Mouse (Mus musculus): ENCODE measurements around the gene Nup205. TPM values are rescaled to one million over a fixed set of nuclear protein-coding genes. Genes with fewer than 3 reads are reported as not detected.

Nup205 gene
- polyA plus RNA-seq, 1 experiment from 2014 or later, result 34.6 TPM

GRCm38 (mm10) chr6:35255017-35255416 is 77.8 kb downstream of the Nup205 start:
- Histone ChIP-seq H3K4me3 (replicated peaks; ENCODE audit: low read length) (no peak overlapping the region), H3K4me2 (ENCODE audit: low read length) (peak overlapping the region; percentile 12; the same call in 1 of the 2 replicates), H3K36me3 (ENCODE audit: control insufficient read depth, insufficient read depth) (no peaks in the 10 kb centered on the region), H3K27me3 (replicated peaks; ENCODE audit: control insufficient read depth, insufficient read depth, low read length) (no peaks in the 10 kb centered on the region), H3K9me3 (ENCODE audit: control insufficient read depth, low read length) (no peaks in the 10 kb centered on the region), H3K4me1 (replicated peaks; ENCODE audit: control insufficient read depth, insufficient read depth, low read length) (peaks cover 23% of the 10 kb centered on the region), H3K27ac (ENCODE audit: low read length) (no peak overlapping the region), H3K9ac (replicated peaks; ENCODE audit: low read depth, low read length) (no peak overlapping the region)
- 75% methylated on average over 12 of the region's 12 CpGs for WGBS
- ATAC-seq, result no peak

- Histone ChIP-seq H3K27ac (ENCODE audit: low read length) (no peak overlapping the region), H3K4me3 (replicated peaks; ENCODE audit: low read length) (no peak overlapping the region), H3K36me3 (ENCODE audit: control insufficient read depth, insufficient read depth) (no peaks in the 10 kb centered on the region), H3K4me1 (replicated peaks; ENCODE audit: control insufficient read depth, insufficient read depth, low read length) (peaks cover 23% of the 10 kb centered on the region), H3K27me3 (replicated peaks; ENCODE audit: control insufficient read depth, insufficient read depth, low read length) (no peaks in the 10 kb centered on the region), H3K9ac (replicated peaks; ENCODE audit: low read depth, low read length) (no peak overlapping the region), H3K9me3 (ENCODE audit: control insufficient read depth, low read length) (no peaks in the 10 kb centered on the region), H3K4me2 (ENCODE audit: low read length) (no peak overlapping the region)
- WGBS, result 85% methylated on average over 7 of the region's 7 CpGs
- ATAC-seq, result no peak
Measured at GRCm38 (mm10) chr6:35256691-35257090, 79.5 kb downstream of the Nup205 start.

- Histone ChIP-seq H3K9me3 (ENCODE audit: control insufficient read depth, low read length) (no peaks in the 10 kb centered on the region), H3K4me3 (replicated peaks; ENCODE audit: low read length) (no peak overlapping the region), H3K27me3 (replicated peaks; ENCODE audit: control insufficient read depth, insufficient read depth, low read length) (no peaks in the 10 kb centered on the region), H3K27ac (ENCODE audit: low read length) (no peak overlapping the region), H3K36me3 (ENCODE audit: control insufficient read depth, insufficient read depth) (no peaks in the 10 kb centered on the region), H3K4me2 (ENCODE audit: low read length) (no peak overlapping the region), H3K9ac (replicated peaks; ENCODE audit: low read depth, low read length) (no peak overlapping the region), H3K4me1 (replicated peaks; ENCODE audit: control insufficient read depth, insufficient read depth, low read length) (peaks cover 23% of the 10 kb centered on the region)
- WGBS, result 93% methylated on average over 13 of the region's 13 CpGs
- no peak for ATAC-seq
Measured at GRCm38 (mm10) chr6:35257626-35258190, 80.5 kb downstream of the Nup205 start.

- peaks cover 16% of the 10 kb centered on the region for H3K4me1 ChIP-seq (replicated peaks; ENCODE audit: control insufficient read depth, insufficient read depth, low read length)
- no peaks in the 10 kb centered on the region for H3K9me3 ChIP-seq (ENCODE audit: control insufficient read depth, low read length)
- H3K27ac ChIP-seq (ENCODE audit: low read length), result no peak overlapping the region
- H3K9ac ChIP-seq (replicated peaks; ENCODE audit: low read depth, low read length), result no peak overlapping the region
- H3K4me2 ChIP-seq (ENCODE audit: low read length), result no peak overlapping the region
- H3K36me3 ChIP-seq (ENCODE audit: control insufficient read depth, insufficient read depth), result peaks cover 4% of the 10 kb centered on the region; the same call in 1 of the 2 replicates
- no peak overlapping the region for H3K4me3 ChIP-seq (replicated peaks; ENCODE audit: low read length)
- 91% methylated on average over 2 of the region's 2 CpGs for WGBS
- no peaks in the 10 kb centered on the region for H3K27me3 ChIP-seq (replicated peaks; ENCODE audit: control insufficient read depth, insufficient read depth, low read length)
- no peak for ATAC-seq
Measured at GRCm38 (mm10) chr6:35258922-35259321, 81.7 kb downstream of the Nup205 start.

- Histone ChIP-seq H3K4me3 (replicated peaks; ENCODE audit: low read length) (no peak overlapping the region), H3K4me2 (ENCODE audit: low read length) (no peak overlapping the region), H3K4me1 (replicated peaks; ENCODE audit: control insufficient read depth, insufficient read depth, low read length) (peaks cover 11% of the 10 kb centered on the region), H3K9me3 (ENCODE audit: control insufficient read depth, low read length) (no peaks in the 10 kb centered on the region), H3K27me3 (replicated peaks; ENCODE audit: control insufficient read depth, insufficient read depth, low read length) (no peaks in the 10 kb centered on the region), H3K36me3 (ENCODE audit: control insufficient read depth, insufficient read depth) (peaks cover 5% of the 10 kb centered on the region; the same call in 1 of the 2 replicates), H3K27ac (ENCODE audit: low read length) (no peak overlapping the region), H3K9ac (replicated peaks; ENCODE audit: low read depth, low read length) (no peak overlapping the region)
- 83% methylated on average over 5 of the region's 5 CpGs for WGBS
- ATAC-seq, result no peak
Measured at GRCm38 (mm10) chr6:35259526-35259925, 82.3 kb downstream of the Nup205 start.

- WGBS, result 86% methylated on average over 7 of the region's 7 CpGs
- Histone ChIP-seq H3K4me1 (replicated peaks; ENCODE audit: control insufficient read depth, insufficient read depth, low read length) (peaks cover 3% of the 10 kb centered on the region; the same call in 1 of the 2 replicates), H3K9me3 (ENCODE audit: control insufficient read depth, low read length) (no peaks in the 10 kb centered on the region), H3K4me3 (replicated peaks; ENCODE audit: low read length) (no peak overlapping the region), H3K27ac (ENCODE audit: low read length) (no peak overlapping the region), H3K9ac (replicated peaks; ENCODE audit: low read depth, low read length) (no peak overlapping the region), H3K4me2 (ENCODE audit: low read length) (no peak overlapping the region), H3K27me3 (replicated peaks; ENCODE audit: control insufficient read depth, insufficient read depth, low read length) (no peaks in the 10 kb centered on the region), H3K36me3 (ENCODE audit: control insufficient read depth, insufficient read depth) (peaks cover 5% of the 10 kb centered on the region; the same call in 1 of the 2 replicates)
- ATAC-seq, result no peak
Measured at GRCm38 (mm10) chr6:35260531-35260930, 83.3 kb downstream of the Nup205 start.

- 86% methylated on average over 15 of the region's 15 CpGs for WGBS
- H3K27me3 ChIP-seq (replicated peaks; ENCODE audit: control insufficient read depth, insufficient read depth, low read length), result no peaks in the 10 kb centered on the region
- no peak overlapping the region for H3K27ac ChIP-seq (ENCODE audit: low read length)
- no peaks in the 10 kb centered on the region for H3K9me3 ChIP-seq (ENCODE audit: control insufficient read depth, low read length)
- H3K9ac ChIP-seq (replicated peaks; ENCODE audit: low read depth, low read length), result no peak overlapping the region
- ATAC-seq, result no peak
- no peak overlapping the region for H3K4me2 ChIP-seq (ENCODE audit: low read length)
- H3K36me3 ChIP-seq (ENCODE audit: control insufficient read depth, insufficient read depth), result peaks cover 5% of the 10 kb centered on the region; the same call in 1 of the 2 replicates
- no peaks in the 10 kb centered on the region for H3K4me1 ChIP-seq (replicated peaks; ENCODE audit: control insufficient read depth, insufficient read depth, low read length)
- no peak overlapping the region for H3K4me3 ChIP-seq (replicated peaks; ENCODE audit: low read length)
Measured at GRCm38 (mm10) chr6:35265580-35266278, 88.5 kb downstream of the Nup205 start.

GRCm38 (mm10) chr6:35268711-35269110 is 91.5 kb downstream of the Nup205 start:
- H3K4me2 ChIP-seq (ENCODE audit: low read length), result no peak overlapping the region
- no peaks in the 10 kb centered on the region for H3K4me1 ChIP-seq (replicated peaks; ENCODE audit: control insufficient read depth, insufficient read depth, low read length)
- no peaks in the 10 kb centered on the region for H3K9me3 ChIP-seq (ENCODE audit: control insufficient read depth, low read length)
- ATAC-seq, result no peak
- no peak overlapping the region for H3K9ac ChIP-seq (replicated peaks; ENCODE audit: low read depth, low read length)
- no peak overlapping the region for H3K4me3 ChIP-seq (replicated peaks; ENCODE audit: low read length)
- no peaks in the 10 kb centered on the region for H3K27me3 ChIP-seq (replicated peaks; ENCODE audit: control insufficient read depth, insufficient read depth, low read length)
- 0 out of 2 replicates have a peak, but pooled peaks cover 2% of the 10 kb centered on the region for H3K36me3 ChIP-seq (ENCODE audit: control insufficient read depth, insufficient read depth)
- 95% methylated on average over 13 of the region's 13 CpGs for WGBS
- H3K27ac ChIP-seq (ENCODE audit: low read length), result no peak overlapping the region

GRCm38 (mm10) chr6:35269643-35270042 is 92.4 kb downstream of the Nup205 start:
- H3K9ac ChIP-seq (replicated peaks; ENCODE audit: low read depth, low read length), result no peak overlapping the region
- H3K27ac ChIP-seq (ENCODE audit: low read length), result no peak overlapping the region
- no peaks in the 10 kb centered on the region for H3K27me3 ChIP-seq (replicated peaks; ENCODE audit: control insufficient read depth, insufficient read depth, low read length)
- WGBS, result 78% methylated on average over 13 of the region's 13 CpGs
- no peak overlapping the region for H3K4me2 ChIP-seq (ENCODE audit: low read length)
- H3K36me3 ChIP-seq (ENCODE audit: control insufficient read depth, insufficient read depth), result no peaks in the 10 kb centered on the region
- no peaks in the 10 kb centered on the region for H3K4me1 ChIP-seq (replicated peaks; ENCODE audit: control insufficient read depth, insufficient read depth, low read length)
- no peak overlapping the region for H3K4me3 ChIP-seq (replicated peaks; ENCODE audit: low read length)
- no peaks in the 10 kb centered on the region for H3K9me3 ChIP-seq (ENCODE audit: control insufficient read depth, low read length)
- no peak for ATAC-seq
